Mouse (Mus musculus) hindbrain, embryonic 16.5 days (tissue): ENCODE measurements around the gene Nprl2. TPM values are rescaled to one million over a fixed set of nuclear protein-coding genes. Genes with fewer than 3 reads are reported as not detected.

Source experiments
- ATAC-seq: fragments of 200-750 bp; cut with Nextera tagmentation; 2 replicates; pipeline ENCODE4 v1.8.0; 2017; ENCODE audit warnings: moderate TSS enrichment, moderate library complexity
- H3K27ac ChIP-seq: fragments of 300-500 bp; sonication (generic); 2 replicates; pipeline ENCODE4 v1.5.1; 2014; ENCODE audit warnings: low read depth, mild to moderate bottlenecking, control low read depth, low read length, moderate library complexity
- H3K27me3 ChIP-seq: fragments of 300-500 bp; sonication (generic); replicated peaks from 2 replicates; pipeline ENCODE4 v1.6.1; 2014; ENCODE audit warnings: low read length; ENCODE audit not compliant: control insufficient read depth, insufficient read depth
- H3K36me3 ChIP-seq: fragments of 300-500 bp; sonication (generic); 2 replicates; pipeline ENCODE4 v1.6.1; 2014; ENCODE audit warnings: mild to moderate bottlenecking, low read length, moderate library complexity, mixed read lengths; ENCODE audit not compliant: control insufficient read depth, insufficient read depth
- H3K4me1 ChIP-seq: fragments of 300-500 bp; sonication (generic); 2 replicates; pipeline ENCODE4 v1.6.1; 2014; ENCODE audit warnings: low read depth, low read length; ENCODE audit not compliant: control insufficient read depth, insufficient read depth
- H3K4me2 ChIP-seq: fragments of 300-500 bp; sonication (generic); 2 replicates; pipeline ENCODE4 v1.6.1; 2014; ENCODE audit warnings: mild to moderate bottlenecking, low read length, control low read depth, moderate library complexity
- H3K4me3 ChIP-seq: fragments of 300-500 bp; sonication (generic); 2 replicates; pipeline ENCODE4 v1.5.1; 2014; ENCODE audit warnings: mild to moderate bottlenecking, low read length, control low read depth, moderate library complexity
- H3K9ac ChIP-seq: fragments of 300-500 bp; sonication (generic); 2 replicates; pipeline ENCODE4 v1.6.1; 2014; ENCODE audit warnings: low read depth, mild to moderate bottlenecking, control low read depth, low read length, moderate library complexity
- H3K9me3 ChIP-seq: fragments of 300-500 bp; sonication (generic); 2 replicates; pipeline ENCODE4 v1.6.1; 2014; ENCODE audit warnings: mild to moderate bottlenecking, low read length, moderate library complexity; ENCODE audit not compliant: control insufficient read depth
- WGBS: fragments of 180-500 bp; shearing (Covaris S2); extraction: QIAGEN DNeasy Blood & Tissue Kit; methylation state at CpG from one replicate; pipeline ENCODE4 v1.1.7; 2014; 5-methylcytosine and 5-hydroxymethylcytosine counted together
- polyA plus RNA-seq: library from polyadenylated mRNA; unstranded; fragments of >200 nt; fragmentation: Nextera tagmentation; extraction: Ambion mirVana; gene quantifications from 2 replicates; pipeline ENCODE4 v1.2.1, GENCODE M21; 2015

The Nprl2 gene
- 75.8 and 78.6 TPM in 2 replicates for polyA plus RNA-seq

GRCm38 (mm10) chr9:107541474-107542351 lies at the start of gene Nprl2, which contains the start of gene Cyb561d2:
Nprl2 (plus strand) TSS chr9:107542226.
Cyb561d2 (minus strand) TSS chr9:107542193.
- Histone ChIP-seq H3K9ac (peak within 1 kb of the TSS; percentile 69), H3K4me1 (peaks cover 33% of the 10 kb centered on the region), H3K27me3 (no peaks in the 10 kb centered on the region), H3K27ac (peak within 1 kb of the TSS; percentile 82), H3K4me3 (peak within 1 kb of the TSS; percentile 71), H3K9me3 (no peaks in the 10 kb centered on the region), H3K4me2 (peak within 1 kb of the TSS; percentile 94), H3K36me3 (peaks cover 28% of the 10 kb centered on the region)
- under 1% methylated on average over 46 of the region's 46 CpGs for WGBS
- peak; percentile 90 for ATAC-seq

- Histone ChIP-seq H3K27me3 (no peaks in the 10 kb centered on the region), H3K4me1 (no peaks in the 10 kb centered on the region), H3K9ac (no peak overlapping the region), H3K36me3 (no peaks in the 10 kb centered on the region), H3K4me2 (no peak overlapping the region), H3K9me3 (no peaks in the 10 kb centered on the region), H3K4me3 (no peak overlapping the region), H3K27ac (no peak overlapping the region)
- ATAC-seq: no peak
- 63% methylated on average over 1 of the region's 1 CpGs for WGBS
These were observed 48.5 kb upstream of the Nprl2 start for GRCm38 (mm10) chr9:107493511-107493910.

GRCm38 (mm10) chr9:107494238-107494637 lies 47.8 kb upstream of the Nprl2 start:
- H3K36me3 ChIP-seq: no peaks in the 10 kb centered on the region
- H3K27ac ChIP-seq: no peak overlapping the region
- H3K9me3 ChIP-seq: no peaks in the 10 kb centered on the region
- no peak overlapping the region for H3K4me3 ChIP-seq
- no peak overlapping the region for H3K9ac ChIP-seq
- H3K4me2 ChIP-seq: no peak overlapping the region
- no peak for ATAC-seq
- WGBS: 66% methylated on average over 12 of the region's 12 CpGs
- H3K4me1 ChIP-seq: no peaks in the 10 kb centered on the region
- no peaks in the 10 kb centered on the region for H3K27me3 ChIP-seq

- Histone ChIP-seq H3K9me3 (no peaks in the 10 kb centered on the region), H3K4me2 (no peak overlapping the region), H3K27ac (no peak overlapping the region), H3K9ac (no peak overlapping the region), H3K36me3 (no peaks in the 10 kb centered on the region), H3K27me3 (no peaks in the 10 kb centered on the region), H3K4me1 (no peaks in the 10 kb centered on the region), H3K4me3 (no peak overlapping the region)
- WGBS: 92% methylated on average over 3 of the region's 3 CpGs
- ATAC-seq: no peak
These were observed 45.7 kb upstream of the Nprl2 start for GRCm38 (mm10) chr9:107496359-107496758.

GRCm38 (mm10) chr9:107500708-107501286 lies 41.2 kb upstream of the Nprl2 start:
- Histone ChIP-seq H3K27me3 (no peaks in the 10 kb centered on the region), H3K4me2 (no peak overlapping the region), H3K36me3 (no peaks in the 10 kb centered on the region), H3K9ac (no peak overlapping the region), H3K9me3 (no peaks in the 10 kb centered on the region), H3K4me1 (peaks cover 15% of the 10 kb centered on the region), H3K27ac (no peak overlapping the region), H3K4me3 (no peak overlapping the region)
- ATAC-seq: no peak
- WGBS: 93% methylated on average over 3 of the region's 3 CpGs

- WGBS: 81% methylated on average over 12 of the region's 12 CpGs
- H3K9ac ChIP-seq: no peak overlapping the region
These were observed 39.7 kb upstream of the Nprl2 start for GRCm38 (mm10) chr9:107502131-107502846.

GRCm38 (mm10) chr9:107504662-107505537 lies 37.1 kb upstream of the Nprl2 start:
- peak; percentile 34; the same call in 1 of the 2 replicates for ATAC-seq

More at GRCm38 (mm10) chr9:107502131-107502846, 39.7 kb upstream of the Nprl2 start:
- Histone ChIP-seq H3K27me3 (no peaks in the 10 kb centered on the region), H3K9me3 (no peaks in the 10 kb centered on the region), H3K36me3 (no peaks in the 10 kb centered on the region), H3K4me3 (no peak overlapping the region), H3K4me2 (no peak overlapping the region), H3K27ac (no peak overlapping the region), H3K4me1 (peaks cover 18% of the 10 kb centered on the region)
- no peak for ATAC-seq

GRCm38 (mm10) chr9:107508266-107508665 lies 33.8 kb upstream of the Nprl2 start:
- H3K4me3 ChIP-seq: no peak overlapping the region
- H3K4me2 ChIP-seq: no peak overlapping the region
- no peaks in the 10 kb centered on the region for H3K27me3 ChIP-seq
- no peaks in the 10 kb centered on the region for H3K9me3 ChIP-seq
- peak overlapping the region; percentile 30; the same call in 1 of the 2 replicates for H3K27ac ChIP-seq
- WGBS: 41% methylated on average over 10 of the region's 10 CpGs
- H3K9ac ChIP-seq: peak overlapping the region; percentile 19; the same call in 1 of the 2 replicates
- H3K36me3 ChIP-seq: no peaks in the 10 kb centered on the region
- ATAC-seq: peak; percentile 46; the same call in 1 of the 2 replicates
- H3K4me1 ChIP-seq: peaks cover 34% of the 10 kb centered on the region

More at GRCm38 (mm10) chr9:107504662-107505537, 37.1 kb upstream of the Nprl2 start:
- Histone ChIP-seq H3K9ac (no peak overlapping the region), H3K27ac (peak overlapping the region; percentile 55), H3K4me2 (no peak overlapping the region), H3K4me1 (peaks cover 31% of the 10 kb centered on the region), H3K4me3 (no peak overlapping the region), H3K27me3 (no peaks in the 10 kb centered on the region), H3K9me3 (no peaks in the 10 kb centered on the region), H3K36me3 (no peaks in the 10 kb centered on the region)
- 43% methylated on average over 19 of the region's 19 CpGs for WGBS
